Comparison of ENCODE assay signal across 23 mouse cellular contexts in the genomic region with DNA sequence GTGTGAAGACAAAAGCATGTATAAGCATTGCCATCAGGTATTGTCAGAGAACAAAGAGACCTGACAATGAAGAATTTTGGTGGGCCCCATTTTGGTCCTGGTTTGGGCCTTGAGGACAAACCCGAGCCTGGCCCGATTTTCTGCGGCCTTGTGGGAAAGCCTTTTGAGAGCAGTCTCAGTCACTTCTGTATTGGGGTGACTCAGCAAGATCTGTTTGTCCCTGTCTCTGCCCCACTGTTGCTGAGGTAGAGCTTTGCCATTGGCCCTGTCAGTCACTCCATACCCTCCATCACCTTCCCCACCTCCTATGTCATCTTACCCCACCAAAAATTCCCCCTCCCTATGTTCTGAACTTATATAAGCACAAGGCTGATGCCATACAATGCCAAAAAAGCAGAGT. TPM values are rescaled to one million over a fixed set of nuclear protein-coding genes. Genes with fewer than 3 reads are reported as not detected.
DNase-seq lines count a peak whose midpoint lies in the region; ATAC-seq and TF ChIP-seq lines count a peak whose summit lies in the region.
"Had no signal": no experiment of that assay in that cellular context is flagged by ENCODE, and none has a peak within 500 bp of the region (broad histone marks: within the 10 kb centered on the region; RNA-seq: fewer than 3 reads in every experiment).

No protein-coding gene starts in this region.

- H3K9me3 ChIP-seq in liver, embryonic 12.5 days (replicated peaks), result no peaks in the 10 kb centered on the region
- no peaks in the 10 kb centered on the region for H3K9me3 ChIP-seq in MEL (replicated peaks; ENCODE audit: insufficient read depth, low read length)
- no peaks in the 10 kb centered on the region for H3K9me3 ChIP-seq in liver, embryonic 15.5 days (replicated peaks)
- H3K9me3 ChIP-seq in heart, embryonic 10.5 days, result no peaks in the 10 kb centered on the region
- H3K9me3 ChIP-seq: embryonic facial prominence, embryonic 12.5 days; embryonic facial prominence, embryonic 15.5 days; forebrain, embryonic 12.5 days; forebrain, embryonic 15.5 days; hindbrain, embryonic 12.5 days; hindbrain, embryonic 15.5 days had no signal

- peaks cover 13% of the 10 kb centered on the region for H3K4me1 ChIP-seq in liver, embryonic 12.5 days
- H3K4me1 ChIP-seq in MEL (ENCODE audit: control insufficient read depth in 1 of 2, insufficient read depth in 2 of 2, low read length in 2 of 2), result peaks cover 2 to 7% of the 10 kb centered on the region in 2 experiments; a peak in 3 of 4 replicates
- peaks cover 16% of the 10 kb centered on the region for H3K4me1 ChIP-seq in liver, embryonic 15.5 days (replicated peaks)
- no peaks in the 10 kb centered on the region for H3K4me1 ChIP-seq in heart, embryonic 10.5 days
- H3K4me1 ChIP-seq: embryonic facial prominence, embryonic 12.5 days; embryonic facial prominence, embryonic 15.5 days; forebrain, embryonic 12.5 days; forebrain, embryonic 15.5 days; hindbrain, embryonic 12.5 days; hindbrain, embryonic 15.5 days had no signal

- DNase-seq in liver, result no peak
- peak; percentile 53 for DNase-seq in MEL (ENCODE audit: low read depth, low spot score)
- no peak for DNase-seq in adipocyte (ENCODE audit: low spot score)
- no peak for DNase-seq in heart, embryonic 10.5 days (ENCODE audit: low spot score)
- DNase-seq: adrenal gland, adult 8-10 months; adrenal gland, postnatal 25 days; cerebellum, adult 11-12 months; cerebellum, adult 9-10 months; cerebellum, postnatal 14 days; gastrocnemius, postnatal 10 days; gastrocnemius, postnatal 36 days; heart, adult 2 months had no signal

- no peaks in the 10 kb centered on the region; the same call in 1 of the 2 replicates for H3K79me2 ChIP-seq in MEL (ENCODE audit: control insufficient read depth, insufficient read depth, low read length, poor library complexity)

- no peaks in the 10 kb centered on the region for H3K27me3 ChIP-seq in liver, embryonic 12.5 days (replicated peaks)
- H3K27me3 ChIP-seq in MEL (ENCODE audit: control insufficient read depth in 1 of 2, insufficient read depth in 2 of 2, low read length in 2 of 2), result no peaks in the 10 kb centered on the region
- no peaks in the 10 kb centered on the region for H3K27me3 ChIP-seq in liver, embryonic 15.5 days
- no peaks in the 10 kb centered on the region for H3K27me3 ChIP-seq in heart, embryonic 10.5 days (ENCODE audit: insufficient read depth, poor library complexity, severe bottlenecking)
- H3K27me3 ChIP-seq: embryonic facial prominence, embryonic 12.5 days; embryonic facial prominence, embryonic 15.5 days; forebrain, embryonic 12.5 days; forebrain, embryonic 15.5 days; hindbrain, embryonic 12.5 days; hindbrain, embryonic 15.5 days had no signal

- H3K9ac ChIP-seq in liver, embryonic 12.5 days, result no peak overlapping the region
- H3K9ac ChIP-seq in MEL (ENCODE audit: control insufficient read depth, low read depth, low read length, poor library complexity, severe bottlenecking), result no peak overlapping the region
- H3K9ac ChIP-seq in liver, embryonic 15.5 days, result no peak overlapping the region
- H3K9ac ChIP-seq: embryonic facial prominence, embryonic 12.5 days; embryonic facial prominence, embryonic 15.5 days; forebrain, embryonic 12.5 days; forebrain, embryonic 15.5 days; hindbrain, embryonic 12.5 days; hindbrain, embryonic 15.5 days had no signal

- TF ChIP-seq EP300 in MEL (IDR thresholded peaks at IDR 0.05; ENCODE audit: low read depth in 1 of 2, low read length in 2 of 2), result no peak

- H3K36me3 ChIP-seq in liver, embryonic 12.5 days, result no peaks in the 10 kb centered on the region
- H3K36me3 ChIP-seq in MEL (ENCODE audit: control insufficient read depth in 1 of 2, insufficient read depth in 2 of 2, low read length in 2 of 2), result peaks cover 0 to 3% of the 10 kb centered on the region in 2 experiments; a peak in 2 of 4 replicates
- no peaks in the 10 kb centered on the region for H3K36me3 ChIP-seq in liver, embryonic 15.5 days (replicated peaks)
- H3K36me3 ChIP-seq in heart, embryonic 10.5 days, result no peaks in the 10 kb centered on the region
- H3K36me3 ChIP-seq: embryonic facial prominence, embryonic 12.5 days; embryonic facial prominence, embryonic 15.5 days; forebrain, embryonic 12.5 days; forebrain, embryonic 15.5 days; hindbrain, embryonic 12.5 days; hindbrain, embryonic 15.5 days had no signal

- no peak overlapping the region for H3K27ac ChIP-seq in liver, embryonic 12.5 days
- H3K27ac ChIP-seq in MEL (ENCODE audit: control insufficient read depth, low read depth, low read length), result peak overlapping the region; percentile 16; the same call in 1 of the 2 replicates
- peak overlapping the region; percentile 41; the same call in 1 of the 2 replicates for H3K27ac ChIP-seq in liver, embryonic 15.5 days (replicated peaks)
- no peak overlapping the region for H3K27ac ChIP-seq in heart, embryonic 10.5 days
- H3K27ac ChIP-seq: embryonic facial prominence, embryonic 12.5 days; embryonic facial prominence, embryonic 15.5 days; forebrain, embryonic 12.5 days; forebrain, embryonic 15.5 days; heart, adult 2 months; hindbrain, embryonic 12.5 days; hindbrain, embryonic 15.5 days had no signal

- no peak overlapping the region for H3K4me3 ChIP-seq in liver, embryonic 12.5 days
- H3K4me3 ChIP-seq in MEL (ENCODE audit: control insufficient read depth in 1 of 2, insufficient read depth in 1 of 2, low read depth in 2 of 2, low read length in 2 of 2), result no peak overlapping the region
- no peak overlapping the region for H3K4me3 ChIP-seq in liver, embryonic 15.5 days (replicated peaks)
- no peak overlapping the region for H3K4me3 ChIP-seq in heart, embryonic 10.5 days
- H3K4me3 ChIP-seq: embryonic facial prominence, embryonic 12.5 days; embryonic facial prominence, embryonic 15.5 days; erythroblast, embryonic 14.5 days; forebrain, embryonic 12.5 days; forebrain, embryonic 15.5 days; heart, adult 2 months; hindbrain, embryonic 12.5 days; hindbrain, embryonic 15.5 days had no signal

- TF ChIP-seq RAD21 in MEL (IDR thresholded peaks at IDR 0.05; ENCODE audit: low read depth, low read length), result no peak

- no peak for TF ChIP-seq CTCF in MEL (IDR thresholded peaks at IDR 0.05 in 2 of 3, conservative IDR thresholded peaks at IDR 0.05 in 1 of 3; ENCODE audit: control insufficient read depth in 1 of 3, insufficient read depth in 1 of 3, low read depth in 2 of 3, low read length in 3 of 3, poor library complexity in 1 of 3, severe bottlenecking in 1 of 3)

- H3K4me2 ChIP-seq in liver, embryonic 12.5 days, result no peak overlapping the region
- H3K4me2 ChIP-seq in liver, embryonic 15.5 days, result no peak overlapping the region
- H3K4me2 ChIP-seq: embryonic facial prominence, embryonic 12.5 days; embryonic facial prominence, embryonic 15.5 days; forebrain, embryonic 12.5 days; forebrain, embryonic 15.5 days; heart, embryonic 11.5 days; hindbrain, embryonic 12.5 days; hindbrain, embryonic 15.5 days had no signal

- no peak for TF ChIP-seq POLR2A in MEL (IDR thresholded peaks at IDR 0.05; ENCODE audit: control insufficient read depth in 1 of 2, insufficient read depth in 1 of 2, low read depth in 1 of 2, low read length in 2 of 2, poor library complexity in 1 of 2)

- 81% methylated on average over 3 of the region's 3 CpGs for WGBS in liver, embryonic 12.5 days (ENCODE audit: insufficient replicate concordance)
- 59% methylated on average over 3 of the region's 3 CpGs for WGBS in liver, embryonic 15.5 days (ENCODE audit: insufficient replicate concordance)
- 81% methylated on average over 3 of the region's 3 CpGs for WGBS in heart, embryonic 10.5 days

- peak; percentile 52; the same call in 1 of the 2 replicates for ATAC-seq in liver, embryonic 12.5 days
- peak; percentile 57 for ATAC-seq in liver, embryonic 15.5 days (ENCODE audit: insufficient read depth)
- ATAC-seq in megakaryocyte-erythroid progenitor cell, adult 5-6 weeks (replicated peaks; ENCODE audit: low FRiP score, low TSS enrichment, poor library complexity, severe bottlenecking), result peak; percentile 20; the same call in 1 of the 2 replicates
- ATAC-seq: forebrain, embryonic 15.5 days had no signal

TF ChIP-seq in MEL, 35 proteins besides CTCF, POLR2A, EP300 and RAD21 (continues in another document):
- TF ChIP-seq JUND (IDR thresholded peaks at IDR 0.05; ENCODE audit: low read depth, low read length), result no peak
- TF ChIP-seq ZKSCAN1 (IDR thresholded peaks at IDR 0.05; ENCODE audit: low read depth, low read length), result no peak

RNA-seq across cellular contexts. Expression of a gene that starts 15.3 kb away (rescaled TPM):
- 5.0 and 5.1 TPM in 2 replicates for polyA plus RNA-seq in liver, embryonic 12.5 days (2016; fragmentation: Nextera tagmentation; extraction: Ambion mirVana)
- 7.3 and 9.4 TPM in 2 replicates for total RNA-seq in MEL (2012; rRNA removed)
- 1 to 10 TPM in 1 of 2 experiments, not detected in 1; 9.6 TPM for polyA plus RNA-seq in MEL (2012; ENCODE audit: insufficient read depth in 1 of 2, insufficient read length in 2 of 2, low read depth in 1 of 2, low replicate concordance in 2 of 2, missing spikeins in 1 of 2)
- 3.3 and 3.8 TPM in 2 replicates for polyA plus RNA-seq in liver, embryonic 15.5 days (2015; fragmentation: Nextera tagmentation; extraction: Ambion mirVana)
- 12.0 and 19.6 TPM in 2 replicates for total RNA-seq in megakaryocyte-erythroid progenitor cell, adult 5-6 weeks (2014; fragmentation: Nextera tagmentation)
- total RNA-seq in megakaryocyte-erythroid progenitor cell, adult 5-6 weeks (2017), result 7.5 and 10.3 TPM in 2 replicates
- 10.1 and 10.2 TPM in 2 replicates for polyA plus RNA-seq in heart, embryonic 10.5 days (2016; fragmentation: Nextera tagmentation; extraction: Ambion mirVana)

RNA-seq across cellular contexts. Expression of a gene that starts 15.3 kb away (rescaled TPM):
- polyA plus RNA-seq in liver, embryonic 12.5 days (2016; fragmentation: Nextera tagmentation; extraction: Ambion mirVana), result 8.8 and 10.0 TPM in 2 replicates
- 8.9 and 12.4 TPM in 2 replicates for total RNA-seq in MEL (2012; rRNA removed)
- 10 to 100 TPM in 1 of 2 experiments, not detected in 1; 20.7 TPM for polyA plus RNA-seq in MEL (2012; ENCODE audit: insufficient read depth in 1 of 2, insufficient read length in 2 of 2, low read depth in 1 of 2, low replicate concordance in 2 of 2, missing spikeins in 1 of 2)
- polyA plus RNA-seq in liver, embryonic 15.5 days (2015; fragmentation: Nextera tagmentation; extraction: Ambion mirVana), result 5.5 and 6.0 TPM in 2 replicates
- total RNA-seq in megakaryocyte-erythroid progenitor cell, adult 5-6 weeks (2014; fragmentation: Nextera tagmentation), result 10.0 and 19.5 TPM in 2 replicates
- total RNA-seq in megakaryocyte-erythroid progenitor cell, adult 5-6 weeks (2017), result 18.2 and 21.9 TPM in 2 replicates
- polyA plus RNA-seq in heart, embryonic 10.5 days (2016; fragmentation: Nextera tagmentation; extraction: Ambion mirVana), result 16.3 and 18.4 TPM in 2 replicates

RNA-seq across cellular contexts. Expression of a gene that starts 19.4 kb away (rescaled TPM):
- 20.3 and 22.2 TPM in 2 replicates for polyA plus RNA-seq in liver, embryonic 12.5 days (2016; fragmentation: Nextera tagmentation; extraction: Ambion mirVana)
- total RNA-seq in MEL (2012; rRNA removed), result 37.9 and 54.8 TPM in 2 replicates
- polyA plus RNA-seq in MEL (2012; ENCODE audit: insufficient read depth in 1 of 2, insufficient read length in 2 of 2, low read depth in 1 of 2, low replicate concordance in 2 of 2, missing spikeins in 1 of 2), result 10 to 100 TPM in 1 of 2 experiments, not detected in 1; 27.4 TPM
- 9.8 and 11.0 TPM in 2 replicates for polyA plus RNA-seq in liver, embryonic 15.5 days (2015; fragmentation: Nextera tagmentation; extraction: Ambion mirVana)
- 25.2 and 35.0 TPM in 2 replicates for total RNA-seq in megakaryocyte-erythroid progenitor cell, adult 5-6 weeks (2014; fragmentation: Nextera tagmentation)
- 79.4 and 105 TPM in 2 replicates for total RNA-seq in megakaryocyte-erythroid progenitor cell, adult 5-6 weeks (2017)
- 15.3 and 20.1 TPM in 2 replicates for polyA plus RNA-seq in heart, embryonic 10.5 days (2016; fragmentation: Nextera tagmentation; extraction: Ambion mirVana)

Comparison
In these comparisons a context has a peak if more than half of its experiments do, and no peak if none do; other contexts are left out.
1. H3K27ac ChIP-seq: peak in MEL (single experiment) and liver, embryonic 15.5 days (single experiment); none in liver, embryonic 12.5 days (single experiment) and heart, embryonic 10.5 days (single experiment).
2. Peak in every context shown above with its lines, with median percentiles within 50 percentile points of each other: ATAC-seq.